Mouse (Mus musculus): ENCODE measurements around the gene Urgcp. TPM values are rescaled to one million over a fixed set of nuclear protein-coding genes. Genes with fewer than 3 reads are reported as not detected.

The Urgcp gene
- polyA plus RNA-seq, 1 experiment from 2014 or later: 10.2 TPM

GRCm38 (mm10) chr11:5801511-5801910 lies 39.3 kb upstream of the Urgcp start:
- Histone ChIP-seq H3K27me3 (ENCODE audit: control insufficient read depth, insufficient read depth, low read length) (no peaks in the 10 kb centered on the region), H3K4me2 (ENCODE audit: low read depth, severe bottlenecking) (no peak overlapping the region), H3K9ac (ENCODE audit: low read length) (no peak overlapping the region), H3K4me3 (ENCODE audit: low read depth, low read length) (no peak overlapping the region), H3K27ac (replicated peaks; ENCODE audit: low read depth, low read length) (no peak overlapping the region), H3K4me1 (ENCODE audit: control insufficient read depth, insufficient read depth, low read length) (0 out of 2 replicates have a peak, but pooled peaks cover 8% of the 10 kb centered on the region), H3K36me3 (ENCODE audit: control insufficient read depth, insufficient read depth, low read length) (peaks cover 35% of the 10 kb centered on the region), H3K9me3 (ENCODE audit: control insufficient read depth, low read length) (no peaks in the 10 kb centered on the region)
- 94% methylated on average over 16 of the region's 16 CpGs for WGBS
- DNase-seq (ENCODE audit: low spot score): no peak
- ATAC-seq (ENCODE audit: insufficient number of reproducible peaks, low FRiP score, low TSS enrichment, low read depth): no peak

- Histone ChIP-seq H3K4me2 (ENCODE audit: low read depth, severe bottlenecking) (no peak overlapping the region), H3K9me3 (ENCODE audit: control insufficient read depth, low read length) (no peaks in the 10 kb centered on the region), H3K27me3 (ENCODE audit: control insufficient read depth, insufficient read depth, low read length) (no peaks in the 10 kb centered on the region), H3K4me1 (ENCODE audit: control insufficient read depth, insufficient read depth, low read length) (0 out of 2 replicates have a peak, but pooled peaks cover 8% of the 10 kb centered on the region), H3K27ac (replicated peaks; ENCODE audit: low read depth, low read length) (no peak overlapping the region), H3K9ac (ENCODE audit: low read length) (no peak overlapping the region), H3K4me3 (ENCODE audit: low read depth, low read length) (no peak overlapping the region), H3K36me3 (ENCODE audit: control insufficient read depth, insufficient read depth, low read length) (peaks cover 40% of the 10 kb centered on the region)
- WGBS: 96% methylated on average over 17 of the region's 17 CpGs
- ATAC-seq (ENCODE audit: insufficient number of reproducible peaks, low FRiP score, low TSS enrichment, low read depth): no peak
- no peak for DNase-seq (ENCODE audit: low spot score)
Observed at GRCm38 (mm10) chr11:5799621-5800490, 37.7 kb upstream of the Urgcp start.

GRCm38 (mm10) chr11:5797928-5798327 lies 35.8 kb upstream of the Urgcp start:
- Histone ChIP-seq H3K4me2 (ENCODE audit: low read depth, severe bottlenecking) (no peak overlapping the region), H3K4me1 (ENCODE audit: control insufficient read depth, insufficient read depth, low read length) (0 out of 2 replicates have a peak, but pooled peaks cover 5% of the 10 kb centered on the region), H3K27ac (replicated peaks; ENCODE audit: low read depth, low read length) (no peak overlapping the region), H3K9ac (ENCODE audit: low read length) (no peak overlapping the region), H3K36me3 (ENCODE audit: control insufficient read depth, insufficient read depth, low read length) (peaks cover 42% of the 10 kb centered on the region), H3K4me3 (ENCODE audit: low read depth, low read length) (no peak overlapping the region), H3K9me3 (ENCODE audit: control insufficient read depth, low read length) (no peaks in the 10 kb centered on the region), H3K27me3 (ENCODE audit: control insufficient read depth, insufficient read depth, low read length) (no peaks in the 10 kb centered on the region)
- DNase-seq (ENCODE audit: low spot score) (no peak), ATAC-seq (ENCODE audit: insufficient number of reproducible peaks, low FRiP score, low TSS enrichment, low read depth) (no peak)
- WGBS: 83% methylated on average over 5 of the region's 5 CpGs

- H3K27me3 ChIP-seq (ENCODE audit: control insufficient read depth, insufficient read depth, low read length): no peaks in the 10 kb centered on the region
- H3K27ac ChIP-seq (replicated peaks; ENCODE audit: low read depth, low read length): no peak overlapping the region
- no peak for DNase-seq (ENCODE audit: low spot score)
- H3K4me2 ChIP-seq (ENCODE audit: low read depth, severe bottlenecking): no peak overlapping the region
- no peak for ATAC-seq (ENCODE audit: insufficient number of reproducible peaks, low FRiP score, low TSS enrichment, low read depth)
- no peak overlapping the region for H3K9ac ChIP-seq (ENCODE audit: low read length)
- 73% methylated on average over 11 of the region's 11 CpGs for WGBS
- H3K9me3 ChIP-seq (ENCODE audit: control insufficient read depth, low read length): no peaks in the 10 kb centered on the region
- H3K4me3 ChIP-seq (ENCODE audit: low read depth, low read length): no peak overlapping the region
- peaks cover 46% of the 10 kb centered on the region for H3K36me3 ChIP-seq (ENCODE audit: control insufficient read depth, insufficient read depth, low read length)
- H3K4me1 ChIP-seq (ENCODE audit: control insufficient read depth, insufficient read depth, low read length): 0 out of 2 replicates have a peak, but pooled peaks cover under 1% of the 10 kb centered on the region
Observed at GRCm38 (mm10) chr11:5797371-5797770, 35.2 kb upstream of the Urgcp start.

GRCm38 (mm10) chr11:5796939-5797338 lies 34.8 kb upstream of the Urgcp start:
- no peak overlapping the region for H3K9ac ChIP-seq (ENCODE audit: low read length)
- DNase-seq (ENCODE audit: low spot score) (no peak), ATAC-seq (ENCODE audit: insufficient number of reproducible peaks, low FRiP score, low TSS enrichment, low read depth) (no peak)
- H3K4me3 ChIP-seq (ENCODE audit: low read depth, low read length): no peak overlapping the region
- H3K36me3 ChIP-seq (ENCODE audit: control insufficient read depth, insufficient read depth, low read length): peaks cover 50% of the 10 kb centered on the region
- no peaks in the 10 kb centered on the region for H3K9me3 ChIP-seq (ENCODE audit: control insufficient read depth, low read length)
- no peak overlapping the region for H3K27ac ChIP-seq (replicated peaks; ENCODE audit: low read depth, low read length)
- H3K4me2 ChIP-seq (ENCODE audit: low read depth, severe bottlenecking): no peak overlapping the region
- WGBS: 90% methylated on average over 15 of the region's 15 CpGs
- H3K4me1 ChIP-seq (ENCODE audit: control insufficient read depth, insufficient read depth, low read length): no peaks in the 10 kb centered on the region
- no peaks in the 10 kb centered on the region for H3K27me3 ChIP-seq (ENCODE audit: control insufficient read depth, insufficient read depth, low read length)

- H3K9ac ChIP-seq (ENCODE audit: low read length): no peak overlapping the region
- no peak overlapping the region for H3K4me2 ChIP-seq (ENCODE audit: low read depth, severe bottlenecking)
- no peaks in the 10 kb centered on the region for H3K4me1 ChIP-seq (ENCODE audit: control insufficient read depth, insufficient read depth, low read length)
- no peaks in the 10 kb centered on the region for H3K27me3 ChIP-seq (ENCODE audit: control insufficient read depth, insufficient read depth, low read length)
- ATAC-seq (ENCODE audit: insufficient number of reproducible peaks, low FRiP score, low TSS enrichment, low read depth): no peak
- peaks cover 47% of the 10 kb centered on the region for H3K36me3 ChIP-seq (ENCODE audit: control insufficient read depth, insufficient read depth, low read length)
- WGBS: 90% methylated on average over 7 of the region's 7 CpGs
- no peak overlapping the region for H3K27ac ChIP-seq (replicated peaks; ENCODE audit: low read depth, low read length)
- H3K9me3 ChIP-seq (ENCODE audit: control insufficient read depth, low read length): no peaks in the 10 kb centered on the region
- no peak for DNase-seq (ENCODE audit: low spot score)
- H3K4me3 ChIP-seq (ENCODE audit: low read depth, low read length): no peak overlapping the region
Observed at GRCm38 (mm10) chr11:5795706-5796105, 33.5 kb upstream of the Urgcp start.

GRCm38 (mm10) chr11:5795290-5795689 lies 33.1 kb upstream of the Urgcp start:
- H3K4me2 ChIP-seq (ENCODE audit: low read depth, severe bottlenecking): no peak overlapping the region
- no peak for DNase-seq (ENCODE audit: low spot score)
- no peak overlapping the region for H3K9ac ChIP-seq (ENCODE audit: low read length)
- no peaks in the 10 kb centered on the region for H3K27me3 ChIP-seq (ENCODE audit: control insufficient read depth, insufficient read depth, low read length)
- no peak overlapping the region for H3K4me3 ChIP-seq (ENCODE audit: low read depth, low read length)
- H3K36me3 ChIP-seq (ENCODE audit: control insufficient read depth, insufficient read depth, low read length): peaks cover 43% of the 10 kb centered on the region
- H3K4me1 ChIP-seq (ENCODE audit: control insufficient read depth, insufficient read depth, low read length): no peaks in the 10 kb centered on the region
- WGBS: 95% methylated on average over 9 of the region's 9 CpGs
- no peak for ATAC-seq (ENCODE audit: insufficient number of reproducible peaks, low FRiP score, low TSS enrichment, low read depth)
- no peak overlapping the region for H3K27ac ChIP-seq (replicated peaks; ENCODE audit: low read depth, low read length)
- H3K9me3 ChIP-seq (ENCODE audit: control insufficient read depth, low read length): no peaks in the 10 kb centered on the region

GRCm38 (mm10) chr11:5790431-5790830 lies 28.3 kb upstream of the Urgcp start:
- Histone ChIP-seq H3K27me3 (ENCODE audit: control insufficient read depth, insufficient read depth, low read length) (no peaks in the 10 kb centered on the region), H3K9ac (ENCODE audit: low read length) (no peak overlapping the region), H3K4me3 (ENCODE audit: low read depth, low read length) (no peak overlapping the region), H3K36me3 (ENCODE audit: control insufficient read depth, insufficient read depth, low read length) (peaks cover 10% of the 10 kb centered on the region; the same call in 1 of the 2 replicates), H3K4me2 (ENCODE audit: low read depth, severe bottlenecking) (no peak overlapping the region), H3K27ac (replicated peaks; ENCODE audit: low read depth, low read length) (no peak overlapping the region), H3K4me1 (ENCODE audit: control insufficient read depth, insufficient read depth, low read length) (peaks cover 3% of the 10 kb centered on the region; the same call in 1 of the 2 replicates), H3K9me3 (ENCODE audit: control insufficient read depth, low read length) (no peaks in the 10 kb centered on the region)
- WGBS: 90% methylated on average over 1 of the region's 1 CpGs
- ATAC-seq (ENCODE audit: insufficient number of reproducible peaks, low FRiP score, low TSS enrichment, low read depth) (no peak), DNase-seq (ENCODE audit: low spot score) (no peak)

Measured in limb, embryonic 11.5 days (tissue).